Mouse (Mus musculus) lung, adult 10 weeks (tissue): ENCODE measurements around the gene Ddx49. TPM values are rescaled to one million over a fixed set of nuclear protein-coding genes. Genes with fewer than 3 reads are reported as not detected.

Experiments
- polyA plus RNA-seq: library from polyadenylated mRNA; stranded (reverse); fragments of 350-450 nt; fragmentation: Illumina TruSeq; extraction: RNeasy Lipid Tissue Mini Kit (QIAGEN cat#74804); gene quantifications from one replicate; pipeline ENCODE4 v1.2.3, GENCODE M21; 2014; ENCODE audit warnings: low read depth, low replicate concordance; ENCODE audit not compliant: insufficient read depth

Gene Ddx49
- 24.8 TPM for polyA plus RNA-seq

DNA sequence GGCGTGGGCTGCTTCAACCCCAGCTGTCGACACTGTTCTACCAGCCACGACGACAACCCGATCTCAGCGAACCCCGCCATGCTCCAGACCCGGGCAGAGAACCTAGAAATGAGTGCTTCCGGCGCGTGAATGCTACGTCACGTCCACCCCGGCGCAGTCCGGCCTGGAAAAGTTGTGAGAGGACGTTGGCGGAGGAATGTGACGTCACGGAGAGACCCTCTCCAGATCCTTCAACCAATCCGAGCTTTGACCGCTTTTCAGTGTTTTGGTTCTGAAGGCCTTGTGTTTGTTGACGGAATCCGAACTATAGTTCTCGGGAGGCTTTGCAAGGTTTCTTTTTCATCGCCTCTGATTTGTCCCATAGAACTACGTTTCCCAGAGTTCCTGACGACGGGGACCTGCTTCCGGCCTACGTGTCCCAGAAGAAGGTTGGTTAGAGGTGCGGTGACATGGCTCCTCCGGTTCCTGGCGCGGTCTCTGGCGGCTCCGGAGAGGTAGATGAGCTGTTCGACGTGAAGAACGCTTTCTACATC is at the start of gene Ddx49, which contains the start of gene Cope:
Gene Ddx49, minus strand, starts transcription at position 132 of the 533 bp plus-strand sequence.
Gene Cope, plus strand, starts transcription at position 161 of the 533 bp plus-strand sequence.

GRCm38 (mm10) chr8:70329124-70329834 is 27.0 kb upstream of the Ddx49 start, which contains the start of gene Gdf1:
Gdf1 (plus strand) TSS chr8:70329817.

DNA sequence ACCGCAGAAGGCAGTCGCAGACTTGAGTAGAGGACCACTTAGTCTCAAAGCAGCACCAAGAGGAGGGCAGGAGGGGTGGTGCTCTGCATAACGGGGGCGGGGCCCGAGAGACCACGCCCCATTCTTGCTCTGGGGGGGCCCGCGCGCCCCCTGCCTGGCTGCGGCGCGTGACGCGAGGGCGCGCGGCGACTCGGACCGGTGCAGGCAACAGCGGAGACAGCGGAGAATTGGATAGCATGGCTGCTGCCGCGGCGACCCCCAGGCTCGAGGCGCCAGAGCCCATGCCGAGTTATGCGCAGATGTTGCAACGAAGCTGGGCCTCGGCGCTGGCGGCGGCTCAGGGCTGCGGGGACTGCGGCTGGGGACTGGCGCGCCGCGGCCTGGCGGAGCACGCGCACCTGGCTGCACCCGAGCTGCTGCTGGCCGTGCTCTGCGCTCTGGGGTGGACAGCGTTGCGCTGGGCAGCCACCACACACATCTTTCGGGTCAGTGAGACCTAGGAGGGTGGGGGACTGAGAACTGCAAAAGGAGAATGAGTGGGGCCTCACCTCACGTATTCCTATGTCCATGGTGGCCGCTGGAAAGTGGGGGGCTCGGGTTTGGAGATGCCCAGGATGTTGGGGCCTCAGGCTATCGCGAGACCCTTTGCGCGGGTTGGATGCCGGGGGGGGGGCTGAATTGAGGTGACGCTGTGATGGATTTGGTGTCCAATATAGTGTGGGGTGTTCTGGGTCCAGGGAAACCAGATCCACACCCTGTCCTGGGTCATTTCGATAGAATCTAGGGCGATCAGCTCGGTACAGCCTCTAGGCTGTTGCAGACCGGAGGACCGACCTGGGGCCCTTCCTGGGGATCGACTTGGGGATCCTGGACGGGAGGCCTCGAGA is 13.6 kb upstream of the Ddx49 start, which contains the start of gene Cers1:
Gene Cers1, plus strand, starts transcription at position 152 of the 887 bp plus-strand sequence.

GRCm38 (mm10) chr8:70282603-70283135 is 19.6 kb downstream of the Ddx49 start, which contains the start of gene Homer3:
Homer3 (plus strand) TSS chr8:70282827.

Other genes starting within 250 kb of the Ddx49 start
- 1.8 TPM for gene Tm6sf2, start 229.6 kb downstream of the Ddx49 start, polyA plus RNA-seq
- gene Hapln4, start 219.0 kb downstream of the Ddx49 start, polyA plus RNA-seq, result not detected
- not detected for gene Ncan, start 181.6 kb downstream of the Ddx49 start, polyA plus RNA-seq
- 20.7 TPM for gene Nr2c2ap, start 171.2 kb downstream of the Ddx49 start, polyA plus RNA-seq
- 15.4 TPM for gene Rfxank, start 163.3 kb downstream of the Ddx49 start, polyA plus RNA-seq
- gene Borcs8, start 163.0 kb downstream of the Ddx49 start, polyA plus RNA-seq, result 30.0 TPM
- 0.18 TPM for gene Mef2b, start 162.8 kb downstream of the Ddx49 start, polyA plus RNA-seq
- gene Tmem161a, start 130.1 kb downstream of the Ddx49 start, polyA plus RNA-seq, result 27.7 TPM
- gene Slc25a42, start 90.2 kb downstream of the Ddx49 start, polyA plus RNA-seq, result 5.3 TPM
- gene Sugp2, start 68.3 kb downstream of the Ddx49 start, polyA plus RNA-seq, result 14.4 TPM
- gene Armc6, start 68.0 kb downstream of the Ddx49 start, polyA plus RNA-seq, result 8.7 TPM
- gene Homer3, start 19.7 kb downstream of the Ddx49 start, polyA plus RNA-seq, result 25.3 TPM
- gene Cope, start within 50 bp of the Ddx49 start, polyA plus RNA-seq, result 129 TPM
- 0.44 TPM for gene Cers1, start 13.3 kb upstream of the Ddx49 start, polyA plus RNA-seq
- 0.28 TPM for gene Gdf1, start 27.3 kb upstream of the Ddx49 start, polyA plus RNA-seq
- 14.7 TPM for gene Upf1, start 50.8 kb upstream of the Ddx49 start, polyA plus RNA-seq
- gene Comp, start 71.1 kb upstream of the Ddx49 start, polyA plus RNA-seq, result 0.21 TPM
- 3.0 TPM for gene Crtc1, start 137.1 kb upstream of the Ddx49 start, polyA plus RNA-seq
- 10.1 TPM for gene Klhl26, start 174.5 kb upstream of the Ddx49 start, polyA plus RNA-seq
- gene Tmem59l, start 184.9 kb upstream of the Ddx49 start, polyA plus RNA-seq, result 7.8 TPM
- 13.8 TPM for gene Crlf1, start 190.7 kb upstream of the Ddx49 start, polyA plus RNA-seq
- gene Rex1bd, start 204.3 kb upstream of the Ddx49 start, polyA plus RNA-seq, result 98.1 TPM
- 1,654 TPM for gene Uba52, start 208.3 kb upstream of the Ddx49 start, polyA plus RNA-seq
- gene Fkbp8, start 225.2 kb upstream of the Ddx49 start, polyA plus RNA-seq, result 190 TPM
- gene Kxd1, start 225.5 kb upstream of the Ddx49 start, polyA plus RNA-seq, result 48.0 TPM
- gene Ell, start 237.0 kb upstream of the Ddx49 start, polyA plus RNA-seq, result 9.7 TPM